Mouse (Mus musculus): ENCODE results near the gene Serpina10. TPM values are rescaled to one million over a fixed set of nuclear protein-coding genes. Genes with fewer than 3 reads are reported as not detected.
"Not testable (repeated sequence)": the region's sequence is repeated elsewhere in the genome, so short reads cannot be mapped to it uniquely, and the experiment has no call there.

Gene Serpina10
- not detected in 2 replicates for polyA plus RNA-seq (2015; fragmentation: Nextera tagmentation; extraction: Ambion mirVana)

- Histone ChIP-seq H3K9ac (no peak within 1 kb of the TSS), H3K27me3 (no peaks in the 10 kb centered on the region), H3K4me3 (no peak within 1 kb of the TSS), H3K4me1 (no peaks in the 10 kb centered on the region), H3K9me3 (no peaks in the 10 kb centered on the region), H3K36me3 (no peaks in the 10 kb centered on the region), H3K27ac (no peak within 1 kb of the TSS), H3K4me2 (replicated peaks) (no peak within 1 kb of the TSS)
- WGBS, result 47% methylated on average over 3 of the region's 3 CpGs
- no peak for ATAC-seq (ENCODE audit: low FRiP score, low read depth)
These were observed at the start of gene Serpina10 for GRCm38 (mm10) chr12:103631203-103631612. Serpina10 (minus strand) TSS chr12:103631444.

- 92% methylated on average over 1 of the region's 1 CpGs for WGBS
- not testable (repeated sequence) for ATAC-seq (ENCODE audit: low FRiP score, low read depth); H3K4me2 ChIP-seq (replicated peaks); H3K9ac ChIP-seq; H3K4me3 ChIP-seq; H3K4me1 ChIP-seq; H3K27ac ChIP-seq; H3K27me3 ChIP-seq; H3K36me3 ChIP-seq; H3K9me3 ChIP-seq
These were observed 48.6 kb upstream of the Serpina10 start for GRCm38 (mm10) chr12:103679853-103680252.

- ATAC-seq (ENCODE audit: low FRiP score, low read depth), result no peak
- Histone ChIP-seq H3K4me2 (replicated peaks) (no peak within 1 kb of the TSS), H3K36me3 (no peaks in the 10 kb centered on the region), H3K27me3 (no peaks in the 10 kb centered on the region), H3K9me3 (no peaks in the 10 kb centered on the region), H3K9ac (no peak within 1 kb of the TSS), H3K27ac (no peak within 1 kb of the TSS), H3K4me1 (no peaks in the 10 kb centered on the region), H3K4me3 (no peak within 1 kb of the TSS)
- WGBS, result 100% methylated on average over 1 of the region's 1 CpGs
These were observed 44.8 kb upstream of the Serpina10 start, which contains the start of gene Serpina16 for GRCm38 (mm10) chr12:103676039-103676438. Serpina16 (minus strand) TSS chr12:103676139.

- Histone ChIP-seq H3K27me3 (no peaks in the 10 kb centered on the region), H3K27ac (no peak overlapping the region), H3K9ac (no peak overlapping the region), H3K4me1 (no peaks in the 10 kb centered on the region), H3K4me2 (replicated peaks) (no peak overlapping the region), H3K9me3 (no peaks in the 10 kb centered on the region), H3K4me3 (no peak overlapping the region), H3K36me3 (no peaks in the 10 kb centered on the region)
- WGBS, result 76% methylated on average over 2 of the region's 2 CpGs
- no peak for ATAC-seq (ENCODE audit: low FRiP score, low read depth)
These were observed 41.9 kb upstream of the Serpina10 start for GRCm38 (mm10) chr12:103673179-103673578.

- Histone ChIP-seq H3K9ac (no peak overlapping the region), H3K27ac (no peak overlapping the region), H3K9me3 (no peaks in the 10 kb centered on the region), H3K4me2 (replicated peaks) (no peak overlapping the region), H3K27me3 (no peaks in the 10 kb centered on the region), H3K4me1 (no peaks in the 10 kb centered on the region), H3K36me3 (no peaks in the 10 kb centered on the region), H3K4me3 (no peak overlapping the region)
- no peak for ATAC-seq (ENCODE audit: low FRiP score, low read depth)
- 82% methylated on average over 3 of the region's 3 CpGs for WGBS
These were observed 40.2 kb upstream of the Serpina10 start for GRCm38 (mm10) chr12:103671483-103671882.

- no peak overlapping the region for H3K9ac ChIP-seq
- no peaks in the 10 kb centered on the region for H3K36me3 ChIP-seq
- H3K4me3 ChIP-seq, result no peak overlapping the region
- H3K27me3 ChIP-seq, result no peaks in the 10 kb centered on the region
- H3K9me3 ChIP-seq, result no peaks in the 10 kb centered on the region; the same call in 1 of the 2 replicates
- H3K4me1 ChIP-seq, result no peaks in the 10 kb centered on the region
- H3K27ac ChIP-seq, result no peak overlapping the region
- no peak for ATAC-seq (ENCODE audit: low FRiP score, low read depth)
- no peak overlapping the region for H3K4me2 ChIP-seq (replicated peaks)
- 67% methylated on average over 2 of the region's 2 CpGs for WGBS
These were observed 39.7 kb upstream of the Serpina10 start for GRCm38 (mm10) chr12:103670964-103671363.

- 89% methylated on average over 5 of the region's 5 CpGs for WGBS
- no peak for ATAC-seq (ENCODE audit: low FRiP score, low read depth)
These were observed 39.1 kb upstream of the Serpina10 start for GRCm38 (mm10) chr12:103670344-103670743.

GRCm38 (mm10) chr12:103665286-103665685 lies 34.0 kb upstream of the Serpina10 start:
- H3K9me3 ChIP-seq, result no peaks in the 10 kb centered on the region; the same call in 1 of the 2 replicates
- no peak overlapping the region for H3K27ac ChIP-seq
- H3K27me3 ChIP-seq, result no peaks in the 10 kb centered on the region
- ATAC-seq (ENCODE audit: low FRiP score, low read depth), result no peak
- H3K9ac ChIP-seq, result no peak overlapping the region
- WGBS, result 98% methylated on average over 3 of the region's 3 CpGs
- no peak overlapping the region for H3K4me3 ChIP-seq
- H3K4me1 ChIP-seq, result no peaks in the 10 kb centered on the region
- no peak overlapping the region for H3K4me2 ChIP-seq (replicated peaks)
- no peaks in the 10 kb centered on the region for H3K36me3 ChIP-seq

More at GRCm38 (mm10) chr12:103670344-103670743, 39.1 kb upstream of the Serpina10 start:
- no peaks in the 10 kb centered on the region for H3K4me1 ChIP-seq
- no peak overlapping the region for H3K27ac ChIP-seq
- no peaks in the 10 kb centered on the region for H3K36me3 ChIP-seq
- H3K9ac ChIP-seq, result no peak overlapping the region
- no peak overlapping the region for H3K4me3 ChIP-seq
- no peak overlapping the region for H3K4me2 ChIP-seq (replicated peaks)
- no peaks in the 10 kb centered on the region; the same call in 1 of the 2 replicates for H3K9me3 ChIP-seq
- H3K27me3 ChIP-seq, result no peaks in the 10 kb centered on the region

- not testable (repeated sequence) for H3K36me3 ChIP-seq
These were observed 30.8 kb upstream of the Serpina10 start for GRCm38 (mm10) chr12:103662053-103662452.

GRCm38 (mm10) chr12:103660076-103660475 lies 28.8 kb upstream of the Serpina10 start:
- Histone ChIP-seq H3K4me3 (no peak overlapping the region), H3K27ac (no peak overlapping the region), H3K9ac (no peak overlapping the region), H3K4me2 (replicated peaks) (no peak overlapping the region), H3K36me3 (no peaks in the 10 kb centered on the region), H3K4me1 (no peaks in the 10 kb centered on the region), H3K9me3 (no peaks in the 10 kb centered on the region), H3K27me3 (no peaks in the 10 kb centered on the region)
- no peak for ATAC-seq (ENCODE audit: low FRiP score, low read depth)
- 80% methylated on average over 5 of the region's 5 CpGs for WGBS

More at GRCm38 (mm10) chr12:103662053-103662452, 30.8 kb upstream of the Serpina10 start:
- not testable (repeated sequence) for H3K9me3 ChIP-seq; H3K4me1 ChIP-seq; H3K27ac ChIP-seq; ATAC-seq (ENCODE audit: low FRiP score, low read depth); H3K4me3 ChIP-seq; H3K9ac ChIP-seq; H3K4me2 ChIP-seq (replicated peaks); H3K27me3 ChIP-seq

- Histone ChIP-seq H3K27me3 (no peaks in the 10 kb centered on the region), H3K9ac (no peak overlapping the region), H3K4me2 (replicated peaks) (no peak overlapping the region), H3K36me3 (no peaks in the 10 kb centered on the region), H3K4me3 (no peak overlapping the region), H3K27ac (no peak overlapping the region), H3K9me3 (no peaks in the 10 kb centered on the region), H3K4me1 (no peaks in the 10 kb centered on the region)
- no peak for ATAC-seq (ENCODE audit: low FRiP score, low read depth)
- WGBS, result 83% methylated on average over 2 of the region's 2 CpGs
These were observed 27.9 kb upstream of the Serpina10 start for GRCm38 (mm10) chr12:103659171-103659570.

GRCm38 (mm10) chr12:103657991-103658390 lies 26.7 kb upstream of the Serpina10 start:
- no peak for ATAC-seq (ENCODE audit: low FRiP score, low read depth)
- Histone ChIP-seq H3K36me3 (no peaks in the 10 kb centered on the region), H3K4me2 (replicated peaks) (no peak overlapping the region), H3K9ac (no peak overlapping the region), H3K27me3 (no peaks in the 10 kb centered on the region), H3K4me1 (no peaks in the 10 kb centered on the region), H3K27ac (no peak overlapping the region), H3K4me3 (no peak overlapping the region), H3K9me3 (no peaks in the 10 kb centered on the region)
- WGBS, result 82% methylated on average over 10 of the region's 10 CpGs

GRCm38 (mm10) chr12:103656848-103657626 lies 25.8 kb upstream of the Serpina10 start, which contains the start of gene Serpina6:
Serpina6 (minus strand) TSS chr12:103657212.
- Histone ChIP-seq H3K36me3 (no peaks in the 10 kb centered on the region), H3K4me3 (no peak within 1 kb of the TSS), H3K9me3 (no peaks in the 10 kb centered on the region), H3K27me3 (no peaks in the 10 kb centered on the region), H3K27ac (no peak within 1 kb of the TSS), H3K4me1 (no peaks in the 10 kb centered on the region), H3K4me2 (replicated peaks) (no peak within 1 kb of the TSS), H3K9ac (no peak within 1 kb of the TSS)
- ATAC-seq (ENCODE audit: low FRiP score, low read depth), result no peak
- 75% methylated on average over 9 of the region's 9 CpGs for WGBS
